Mouse (Mus musculus): ENCODE measurements at regions not wholly inside any gene's neighbourhood (a gene's known extent, or its start where the extent isn't known, plus 50 kb on each side); places are given as distances from the start of the nearest gene placed in this dataset.
A peak's percentile ranks its signal among the peaks of the same experiment; 100 is the strongest.

GRCm38 (mm10) chr10:122581096-122581495 is 97.5 kb upstream of the Ppm1h start:
- no peak overlapping the region for H3K4me3 ChIP-seq (replicated peaks; ENCODE audit: extremely low read depth, low read depth, low read length)
- no peaks in the 10 kb centered on the region for H3K4me1 ChIP-seq (ENCODE audit: control insufficient read depth, insufficient read depth, low read length)
- no peak for TF ChIP-seq POLR2A (IDR thresholded peaks at IDR 0.05; ENCODE audit: borderline replicate concordance, extremely low read depth, low read depth, low read length)
- peak; percentile 32; the same call in 1 of the 2 replicates for TF ChIP-seq CTCF (IDR thresholded peaks at IDR 0.05; ENCODE audit: insufficient read depth, low read length)
- DNase-seq: no peak
- WGBS: 89% methylated on average over 7 of the region's 7 CpGs

- 66% methylated on average over 3 of the region's 3 CpGs for WGBS
- TF ChIP-seq CTCF (IDR thresholded peaks at IDR 0.05; ENCODE audit: insufficient read depth, low read length) (no peak), POLR2A (IDR thresholded peaks at IDR 0.05; ENCODE audit: borderline replicate concordance, extremely low read depth, low read depth, low read length) (no peak)
- Histone ChIP-seq H3K4me1 (ENCODE audit: control insufficient read depth, insufficient read depth, low read length) (no peaks in the 10 kb centered on the region), H3K4me3 (replicated peaks; ENCODE audit: extremely low read depth, low read depth, low read length) (no peak overlapping the region)
- DNase-seq: no peak
Measured at GRCm38 (mm10) chr10:122587541-122587940, 91.0 kb upstream of the Ppm1h start.

GRCm38 (mm10) chr10:122599511-122599910 is 79.1 kb upstream of the Ppm1h start:
- no peaks in the 10 kb centered on the region for H3K4me1 ChIP-seq (ENCODE audit: control insufficient read depth, insufficient read depth, low read length)
- WGBS: 71% methylated on average over 2 of the region's 2 CpGs
- TF ChIP-seq POLR2A (IDR thresholded peaks at IDR 0.05; ENCODE audit: borderline replicate concordance, extremely low read depth, low read depth, low read length) (no peak), CTCF (IDR thresholded peaks at IDR 0.05; ENCODE audit: insufficient read depth, low read length) (no peak)
- DNase-seq: no peak
- no peak overlapping the region for H3K4me3 ChIP-seq (replicated peaks; ENCODE audit: extremely low read depth, low read depth, low read length)

- H3K4me1 ChIP-seq (ENCODE audit: control insufficient read depth, insufficient read depth, low read length): no peaks in the 10 kb centered on the region
- WGBS: 56% methylated on average over 6 of the region's 6 CpGs
- H3K4me3 ChIP-seq (replicated peaks; ENCODE audit: extremely low read depth, low read depth, low read length): no peak overlapping the region
- DNase-seq: no peak
- TF ChIP-seq CTCF (IDR thresholded peaks at IDR 0.05; ENCODE audit: insufficient read depth, low read length): no peak
- TF ChIP-seq POLR2A (IDR thresholded peaks at IDR 0.05; ENCODE audit: borderline replicate concordance, extremely low read depth, low read depth, low read length): no peak
Measured at GRCm38 (mm10) chr10:122602394-122602793, 76.2 kb upstream of the Ppm1h start.

GRCm38 (mm10) chr10:122603960-122604359 is 74.6 kb upstream of the Ppm1h start:
- Histone ChIP-seq H3K4me1 (ENCODE audit: control insufficient read depth, insufficient read depth, low read length) (no peaks in the 10 kb centered on the region), H3K4me3 (replicated peaks; ENCODE audit: extremely low read depth, low read depth, low read length) (no peak overlapping the region)
- no peak for DNase-seq
- TF ChIP-seq CTCF (IDR thresholded peaks at IDR 0.05; ENCODE audit: insufficient read depth, low read length) (no peak), POLR2A (IDR thresholded peaks at IDR 0.05; ENCODE audit: borderline replicate concordance, extremely low read depth, low read depth, low read length) (no peak)
- WGBS: 65% methylated on average over 1 of the region's 1 CpGs

- WGBS: 74% methylated on average over 2 of the region's 2 CpGs
- no peak for TF ChIP-seq CTCF (IDR thresholded peaks at IDR 0.05; ENCODE audit: insufficient read depth, low read length)
- no peak for TF ChIP-seq POLR2A (IDR thresholded peaks at IDR 0.05; ENCODE audit: borderline replicate concordance, extremely low read depth, low read depth, low read length)
- no peak for DNase-seq
- H3K4me3 ChIP-seq (replicated peaks; ENCODE audit: extremely low read depth, low read depth, low read length): no peak overlapping the region
- H3K4me1 ChIP-seq (ENCODE audit: control insufficient read depth, insufficient read depth, low read length): no peaks in the 10 kb centered on the region
Measured at GRCm38 (mm10) chr10:122613281-122613680, 65.3 kb upstream of the Ppm1h start.

GRCm38 (mm10) chr10:122613891-122614290 is 64.7 kb upstream of the Ppm1h start:
- TF ChIP-seq CTCF (IDR thresholded peaks at IDR 0.05; ENCODE audit: insufficient read depth, low read length): no peak
- no peak for TF ChIP-seq POLR2A (IDR thresholded peaks at IDR 0.05; ENCODE audit: borderline replicate concordance, extremely low read depth, low read depth, low read length)
- Histone ChIP-seq H3K4me3 (replicated peaks; ENCODE audit: extremely low read depth, low read depth, low read length) (no peak overlapping the region), H3K4me1 (ENCODE audit: control insufficient read depth, insufficient read depth, low read length) (no peaks in the 10 kb centered on the region)
- DNase-seq: no peak
- WGBS: 69% methylated on average over 2 of the region's 2 CpGs

- no peak for DNase-seq
- WGBS: 24% methylated on average over 3 of the region's 3 CpGs
- H3K4me1 ChIP-seq (ENCODE audit: control insufficient read depth, insufficient read depth, low read length): no peaks in the 10 kb centered on the region
- H3K4me3 ChIP-seq (replicated peaks; ENCODE audit: extremely low read depth, low read depth, low read length): no peak overlapping the region
- TF ChIP-seq POLR2A (IDR thresholded peaks at IDR 0.05; ENCODE audit: borderline replicate concordance, extremely low read depth, low read depth, low read length) (no peak), CTCF (IDR thresholded peaks at IDR 0.05; ENCODE audit: insufficient read depth, low read length) (no peak)
Measured at GRCm38 (mm10) chr10:122614720-122615119, 63.8 kb upstream of the Ppm1h start.

GRCm38 (mm10) chr10:122615658-122616057 is 62.9 kb upstream of the Ppm1h start:
- no peaks in the 10 kb centered on the region for H3K4me1 ChIP-seq (ENCODE audit: control insufficient read depth, insufficient read depth, low read length)
- TF ChIP-seq POLR2A (IDR thresholded peaks at IDR 0.05; ENCODE audit: borderline replicate concordance, extremely low read depth, low read depth, low read length) (no peak), CTCF (IDR thresholded peaks at IDR 0.05; ENCODE audit: insufficient read depth, low read length) (no peak)
- WGBS: 90% methylated on average over 12 of the region's 12 CpGs
- DNase-seq: no peak
- H3K4me3 ChIP-seq (replicated peaks; ENCODE audit: extremely low read depth, low read depth, low read length): no peak overlapping the region

- no peak for DNase-seq
- 62% methylated on average over 6 of the region's 6 CpGs for WGBS
- no peak for TF ChIP-seq POLR2A (IDR thresholded peaks at IDR 0.05; ENCODE audit: borderline replicate concordance, extremely low read depth, low read depth, low read length)
- no peak for TF ChIP-seq CTCF (IDR thresholded peaks at IDR 0.05; ENCODE audit: insufficient read depth, low read length)
- no peaks in the 10 kb centered on the region for H3K4me1 ChIP-seq (ENCODE audit: control insufficient read depth, insufficient read depth, low read length)
- H3K4me3 ChIP-seq (replicated peaks; ENCODE audit: extremely low read depth, low read depth, low read length): no peak overlapping the region
Measured at GRCm38 (mm10) chr10:122616385-122616784, 62.2 kb upstream of the Ppm1h start.

All from lung, adult 2 months (tissue).